In the genomic region with DNA sequence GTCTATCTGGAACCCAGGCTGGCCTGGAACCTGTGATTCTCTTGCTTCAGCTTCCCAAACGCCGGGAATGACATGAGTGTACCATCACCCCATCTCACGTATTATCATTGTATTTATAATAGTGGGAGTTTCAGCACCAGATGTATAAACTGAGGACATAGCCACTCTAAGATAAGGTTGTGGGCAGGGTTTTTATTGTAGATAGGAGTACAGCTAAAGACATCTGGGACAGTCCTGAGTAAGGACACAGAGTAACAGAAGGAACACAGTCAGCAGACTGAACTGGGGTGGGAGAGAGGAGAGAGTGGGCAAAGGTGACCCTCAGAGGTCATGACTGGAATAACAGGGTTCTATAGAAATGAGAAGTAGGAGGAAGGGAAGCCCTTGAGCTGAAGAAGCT, we compare ENCODE assay signal across 27 mouse cellular contexts. TPM values are rescaled to one million over a fixed set of nuclear protein-coding genes. Genes with fewer than 3 reads are reported as not detected.
DNase-seq lines count a peak whose midpoint lies in the region; ATAC-seq lines count a peak whose summit lies in the region.
"Had no signal": no experiment of that assay in that cellular context is flagged by ENCODE, and none has a peak within 500 bp of the region (broad histone marks: within the 10 kb centered on the region; RNA-seq: fewer than 3 reads in every experiment).

No protein-coding gene starts in this region.

- no peaks in the 10 kb centered on the region for H3K4me1 ChIP-seq in intestine, embryonic 16.5 days (ENCODE audit: control insufficient read depth, insufficient read depth, low read length)
- H3K4me1 ChIP-seq in intestine, embryonic 15.5 days (replicated peaks), result no peaks in the 10 kb centered on the region
- peaks cover 29% of the 10 kb centered on the region for H3K4me1 ChIP-seq in liver, embryonic 16.5 days (ENCODE audit: control insufficient read depth, low read depth, low read length)
- H3K4me1 ChIP-seq in heart, embryonic 11.5 days (ENCODE audit: control insufficient read depth, insufficient read depth, low read length), result 0 out of 2 replicates have a peak, but pooled peaks cover 2% of the 10 kb centered on the region

- DNase-seq in retina, postnatal 1 day, result no peak
- no peak for DNase-seq in natural killer cell, adult 2 months (ENCODE audit: low spot score in 2 of 2)
- DNase-seq: adrenal gland, postnatal 25 days; gastrocnemius, postnatal 10 days; heart, adult 11 months; heart, postnatal 4 days; kidney, adult 2 months; kidney, postnatal 4 days; lung, postnatal 36 days; midbrain, embryonic 14.5 days; right cerebral cortex, adult 18-20 months; thymus, adult 18-20 months; thymus, postnatal 25 days had no signal

- WGBS in intestine, embryonic 16.5 days, result 79% methylated on average over 3 of the region's 3 CpGs
- WGBS in intestine, embryonic 15.5 days, result 87% methylated on average over 3 of the region's 3 CpGs
- WGBS in liver, embryonic 16.5 days (ENCODE audit: insufficient replicate concordance), result 24% methylated on average over 3 of the region's 3 CpGs
- 75% methylated on average over 3 of the region's 3 CpGs for WGBS in heart, embryonic 11.5 days (ENCODE audit: insufficient replicate concordance)

- H3K27me3 ChIP-seq in intestine, embryonic 16.5 days (replicated peaks; ENCODE audit: control insufficient read depth, insufficient read depth, low read length), result no peaks in the 10 kb centered on the region
- H3K27me3 ChIP-seq in intestine, embryonic 15.5 days (replicated peaks), result no peaks in the 10 kb centered on the region
- H3K27me3 ChIP-seq in liver, embryonic 16.5 days (ENCODE audit: control insufficient read depth, insufficient read depth, low read depth, low read length), result no peaks in the 10 kb centered on the region
- H3K27me3 ChIP-seq in heart, embryonic 11.5 days (ENCODE audit: control insufficient read depth, insufficient read depth, low read length), result no peaks in the 10 kb centered on the region
- H3K27me3 ChIP-seq: embryonic facial prominence, embryonic 13.5 days; forebrain, embryonic 13.5 days; heart, embryonic 12.5 days; megakaryocyte, embryonic 14.5 days had no signal

- H3K9ac ChIP-seq in intestine, embryonic 16.5 days (ENCODE audit: low read depth, low read length), result no peak overlapping the region
- H3K9ac ChIP-seq in intestine, embryonic 15.5 days, result no peak overlapping the region
- no peak overlapping the region for H3K9ac ChIP-seq in liver, embryonic 16.5 days (ENCODE audit: low read depth, low read length)
- no peak overlapping the region for H3K9ac ChIP-seq in heart, embryonic 11.5 days (ENCODE audit: low read depth, low read length)
- H3K9ac ChIP-seq: embryonic facial prominence, embryonic 13.5 days; forebrain, embryonic 13.5 days; heart, embryonic 12.5 days; hindbrain, embryonic 14.5 days had no signal

- peak; percentile 61 for ATAC-seq in intestine, embryonic 16.5 days
- no peak for ATAC-seq in intestine, embryonic 15.5 days
- ATAC-seq in granulocyte monocyte progenitor cell, adult 5-6 weeks (replicated peaks; ENCODE audit: poor library complexity, severe bottlenecking), result peak; percentile 20; the same call in 1 of the 2 replicates
- peak; percentile 73 for ATAC-seq in liver, embryonic 16.5 days (ENCODE audit: low read depth)
- ATAC-seq in heart, embryonic 11.5 days (replicated peaks; ENCODE audit: insufficient number of reproducible peaks, low FRiP score, low TSS enrichment), result no peak
- ATAC-seq: CD4-positive, CD25-positive, alpha-beta regulatory T cell, adult 4 months; forebrain, embryonic 13.5 days; inflammation-experienced regulatory T-cells, adult 6 months had no signal

- no peaks in the 10 kb centered on the region for H3K9me3 ChIP-seq in intestine, embryonic 16.5 days (ENCODE audit: control insufficient read depth, low read length)
- no peaks in the 10 kb centered on the region for H3K9me3 ChIP-seq in intestine, embryonic 15.5 days
- H3K9me3 ChIP-seq in liver, embryonic 16.5 days (replicated peaks; ENCODE audit: control insufficient read depth, low read length), result no peaks in the 10 kb centered on the region
- no peaks in the 10 kb centered on the region for H3K9me3 ChIP-seq in heart, embryonic 11.5 days (replicated peaks; ENCODE audit: control insufficient read depth, low read length)
- H3K9me3 ChIP-seq: embryonic facial prominence, embryonic 13.5 days; forebrain, embryonic 13.5 days; heart, embryonic 12.5 days; megakaryocyte, embryonic 14.5 days had no signal

- no peak overlapping the region for H3K4me2 ChIP-seq in intestine, embryonic 16.5 days (ENCODE audit: low read depth, low read length)
- no peak overlapping the region for H3K4me2 ChIP-seq in intestine, embryonic 15.5 days (replicated peaks)
- H3K4me2 ChIP-seq in liver, embryonic 16.5 days (ENCODE audit: low read depth, low read length), result no peak overlapping the region
- H3K4me2 ChIP-seq in heart, embryonic 11.5 days, result no peak overlapping the region
- H3K4me2 ChIP-seq: embryonic facial prominence, embryonic 13.5 days; forebrain, embryonic 13.5 days; heart, embryonic 12.5 days; hindbrain, embryonic 14.5 days had no signal

- H3K36me3 ChIP-seq in intestine, embryonic 16.5 days (ENCODE audit: control insufficient read depth, insufficient read depth, low read length), result no peaks in the 10 kb centered on the region; the same call in 1 of the 2 replicates
- peaks cover 19% of the 10 kb centered on the region for H3K36me3 ChIP-seq in intestine, embryonic 15.5 days
- H3K36me3 ChIP-seq in liver, embryonic 16.5 days (ENCODE audit: control insufficient read depth, insufficient read depth), result peaks cover 8% of the 10 kb centered on the region
- H3K36me3 ChIP-seq in heart, embryonic 11.5 days (ENCODE audit: control insufficient read depth, insufficient read depth, low read length), result peaks cover 22% of the 10 kb centered on the region

- no peak overlapping the region for H3K4me3 ChIP-seq in intestine, embryonic 16.5 days (ENCODE audit: low read length)
- no peak overlapping the region for H3K4me3 ChIP-seq in intestine, embryonic 15.5 days (replicated peaks)
- H3K4me3 ChIP-seq in liver, embryonic 16.5 days (ENCODE audit: low read depth, low read length), result no peak overlapping the region
- H3K4me3 ChIP-seq in heart, embryonic 11.5 days (ENCODE audit: low read depth, low read length), result no peak overlapping the region
- H3K4me3 ChIP-seq: embryonic facial prominence, embryonic 13.5 days; erythroblast, embryonic 14.5 days; forebrain, embryonic 13.5 days; heart, embryonic 12.5 days; megakaryocyte, embryonic 14.5 days had no signal

- H3K27ac ChIP-seq in intestine, embryonic 16.5 days (ENCODE audit: low read length), result no peak overlapping the region
- H3K27ac ChIP-seq in intestine, embryonic 15.5 days, result no peak overlapping the region
- H3K27ac ChIP-seq in liver, embryonic 16.5 days (ENCODE audit: low read length), result 0 out of 2 replicates have a peak overlapping the region, but pooled peaks have one; percentile 31
- no peak overlapping the region for H3K27ac ChIP-seq in heart, embryonic 11.5 days (ENCODE audit: low read depth, low read length)
- H3K27ac ChIP-seq: hindbrain, embryonic 14.5 days; stomach, postnatal 0 days had no signal

RNA-seq across cellular contexts. Expression of gene Homer3, which starts 15.0 kb away (rescaled TPM):
- 25.5 and 26.0 TPM in 2 replicates for polyA plus RNA-seq in intestine, embryonic 16.5 days (2015; fragmentation: Nextera tagmentation; extraction: Ambion mirVana)
- polyA plus RNA-seq in intestine, embryonic 15.5 days (2015; fragmentation: Nextera tagmentation; extraction: Ambion mirVana), result 27.7 and 31.5 TPM in 2 replicates
- total RNA-seq in granulocyte monocyte progenitor cell, adult 5-6 weeks (2014; fragmentation: Nextera tagmentation), result 5.4 and 12.3 TPM in 2 replicates
- total RNA-seq in granulocyte monocyte progenitor cell, adult 5-6 weeks (2017), result 6.5 and 12.3 TPM in 2 replicates
- 3.7 and 4.7 TPM in 2 replicates for polyA plus RNA-seq in liver, embryonic 16.5 days (2015; fragmentation: Nextera tagmentation; extraction: Ambion mirVana)
- polyA plus RNA-seq in heart, embryonic 11.5 days (2014; fragmentation: Nextera tagmentation; extraction: Ambion mirVana), result 25.5 and 30.0 TPM in 2 replicates

RNA-seq across cellular contexts. Expression of gene Armc6, which starts 33.4 kb away (rescaled TPM):
- polyA plus RNA-seq in intestine, embryonic 16.5 days (2015; fragmentation: Nextera tagmentation; extraction: Ambion mirVana), result 25.1 and 29.0 TPM in 2 replicates
- polyA plus RNA-seq in intestine, embryonic 15.5 days (2015; fragmentation: Nextera tagmentation; extraction: Ambion mirVana), result 25.4 and 26.4 TPM in 2 replicates
- total RNA-seq in granulocyte monocyte progenitor cell, adult 5-6 weeks (2014; fragmentation: Nextera tagmentation), result 4.9 and 6.9 TPM in 2 replicates
- total RNA-seq in granulocyte monocyte progenitor cell, adult 5-6 weeks (2017), result 8.0 and 9.4 TPM in 2 replicates
- 12.1 and 12.7 TPM in 2 replicates for polyA plus RNA-seq in liver, embryonic 16.5 days (2015; fragmentation: Nextera tagmentation; extraction: Ambion mirVana)
- 17.6 and 17.8 TPM in 2 replicates for polyA plus RNA-seq in heart, embryonic 11.5 days (2014; fragmentation: Nextera tagmentation; extraction: Ambion mirVana)

RNA-seq across cellular contexts. Expression of gene Sugp2, which starts 33.6 kb away (rescaled TPM):
- 17.3 and 18.1 TPM in 2 replicates for polyA plus RNA-seq in intestine, embryonic 16.5 days (2015; fragmentation: Nextera tagmentation; extraction: Ambion mirVana)
- polyA plus RNA-seq in intestine, embryonic 15.5 days (2015; fragmentation: Nextera tagmentation; extraction: Ambion mirVana), result 20.6 and 23.0 TPM in 2 replicates
- total RNA-seq in granulocyte monocyte progenitor cell, adult 5-6 weeks (2014; fragmentation: Nextera tagmentation), result 62.5 and 68.0 TPM in 2 replicates
- total RNA-seq in granulocyte monocyte progenitor cell, adult 5-6 weeks (2017), result 26.0 and 56.4 TPM in 2 replicates
- 10.8 and 11.9 TPM in 2 replicates for polyA plus RNA-seq in liver, embryonic 16.5 days (2015; fragmentation: Nextera tagmentation; extraction: Ambion mirVana)
- 23.0 and 26.2 TPM in 2 replicates for polyA plus RNA-seq in heart, embryonic 11.5 days (2014; fragmentation: Nextera tagmentation; extraction: Ambion mirVana)

RNA-seq across cellular contexts. Expression of gene Ddx49, which starts 34.6 kb away (rescaled TPM):
- 44.2 and 48.4 TPM in 2 replicates for polyA plus RNA-seq in intestine, embryonic 16.5 days (2015; fragmentation: Nextera tagmentation; extraction: Ambion mirVana)
- 45.8 and 52.7 TPM in 2 replicates for polyA plus RNA-seq in intestine, embryonic 15.5 days (2015; fragmentation: Nextera tagmentation; extraction: Ambion mirVana)
- total RNA-seq in granulocyte monocyte progenitor cell, adult 5-6 weeks (2014; fragmentation: Nextera tagmentation), result 45.9 and 66.8 TPM in 2 replicates
- total RNA-seq in granulocyte monocyte progenitor cell, adult 5-6 weeks (2017), result 139 and 177 TPM in 2 replicates
- 19.8 and 21.1 TPM in 2 replicates for polyA plus RNA-seq in liver, embryonic 16.5 days (2015; fragmentation: Nextera tagmentation; extraction: Ambion mirVana)
- 36.4 and 37.6 TPM in 2 replicates for polyA plus RNA-seq in heart, embryonic 11.5 days (2014; fragmentation: Nextera tagmentation; extraction: Ambion mirVana)

RNA-seq across cellular contexts. Expression of gene Cope, which starts 34.6 kb away (rescaled TPM):
- 432 and 443 TPM in 2 replicates for polyA plus RNA-seq in intestine, embryonic 16.5 days (2015; fragmentation: Nextera tagmentation; extraction: Ambion mirVana)
- polyA plus RNA-seq in intestine, embryonic 15.5 days (2015; fragmentation: Nextera tagmentation; extraction: Ambion mirVana), result 331 and 429 TPM in 2 replicates
- 209 and 240 TPM in 2 replicates for total RNA-seq in granulocyte monocyte progenitor cell, adult 5-6 weeks (2014; fragmentation: Nextera tagmentation)
- total RNA-seq in granulocyte monocyte progenitor cell, adult 5-6 weeks (2017), result 132 and 155 TPM in 2 replicates
- polyA plus RNA-seq in liver, embryonic 16.5 days (2015; fragmentation: Nextera tagmentation; extraction: Ambion mirVana), result 195 and 209 TPM in 2 replicates
- polyA plus RNA-seq in heart, embryonic 11.5 days (2014; fragmentation: Nextera tagmentation; extraction: Ambion mirVana), result 307 and 329 TPM in 2 replicates

Comparison
In these comparisons a context has a peak if more than half of its experiments do, and no peak if none do; other contexts are left out.
1. ATAC-seq: peak in intestine, embryonic 16.5 days (single experiment), granulocyte monocyte progenitor cell, adult 5-6 weeks (single experiment) and liver, embryonic 16.5 days (single experiment); none in intestine, embryonic 15.5 days (single experiment) and heart, embryonic 11.5 days (single experiment).